Mouse (Mus musculus) embryonic fibroblast, embryonic 13.5 days (primary cell): ENCODE measurements at regions not wholly inside any gene's neighbourhood (a gene's known extent, or its start where the extent isn't known, plus 50 kb on each side); places are given as distances from the start of the nearest gene placed in this dataset.

Experiments
- CTCF ChIP-seq: IDR thresholded peaks from 2 replicates; pipeline ENCODE4 v1.5.1; 2011; ENCODE audit warnings: mild to moderate bottlenecking, control low read depth, low read length, moderate library complexity, borderline replicate concordance; ENCODE audit not compliant: insufficient read depth
- POLR2A ChIP-seq: IDR thresholded peaks from 2 replicates; pipeline ENCODE4 v1.6.1; 2011; ENCODE audit warnings: low read depth, mild to moderate bottlenecking, control low read depth, low read length, moderate library complexity

DNA sequence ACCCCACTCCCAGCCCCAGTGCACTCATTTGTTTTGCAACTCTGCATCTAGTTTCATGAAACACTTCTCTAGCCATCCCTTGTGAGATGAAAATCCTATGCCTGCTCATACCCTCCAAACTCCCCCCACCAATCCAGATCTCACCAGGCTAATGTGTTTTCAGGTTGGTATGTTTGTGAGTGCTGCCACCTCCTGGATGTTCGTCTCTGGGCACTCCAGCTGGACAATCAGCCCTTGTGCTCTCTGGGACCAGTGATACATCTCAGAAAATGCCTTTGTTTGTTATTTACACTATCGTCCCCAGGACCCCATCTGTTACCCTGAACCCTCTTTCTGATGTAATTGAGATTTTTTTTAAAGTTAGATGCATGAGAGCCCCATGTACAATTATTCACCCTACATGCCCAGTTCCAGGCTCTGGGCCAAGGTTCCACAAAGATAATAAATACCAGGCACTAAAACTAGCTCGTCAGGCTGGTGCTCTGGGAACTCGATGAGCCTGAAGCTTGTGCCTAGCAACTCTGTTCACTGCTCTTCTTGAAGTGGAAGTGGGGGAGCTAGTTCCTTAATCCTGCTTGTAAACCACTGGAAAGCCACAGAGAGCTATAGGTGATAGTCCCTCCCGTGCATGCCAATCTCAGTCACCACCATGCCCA lies 304.2 kb downstream of the Gm9195 start:
- no peak for TF ChIP-seq CTCF
- no peak for TF ChIP-seq POLR2A
